Mouse (Mus musculus): ENCODE results near the gene Dnaaf5.

Dnaaf5 gene

GRCm38 (mm10) chr5:139223331-139223730 is 73.3 kb downstream of the Dnaaf5 start:
- in situ Hi-C loops (cut with MboI; ENCODE audit: low sequenced_read_pairs), result no loop called here

- in situ Hi-C loops (cut with MboI; ENCODE audit: low sequenced_read_pairs), result no loop called here
These were observed 77.2 kb downstream of the Dnaaf5 start for GRCm38 (mm10) chr5:139227236-139227635.

GRCm38 (mm10) chr5:139227645-139228044 is 77.6 kb downstream of the Dnaaf5 start:
- in situ Hi-C loops (cut with MboI; ENCODE audit: low sequenced_read_pairs), result no loop called here

- in situ Hi-C loops (cut with MboI; ENCODE audit: low sequenced_read_pairs), result no loop called here
These were observed 78.3 kb downstream of the Dnaaf5 start for GRCm38 (mm10) chr5:139228318-139228717.

- in situ Hi-C loops (cut with MboI; ENCODE audit: low sequenced_read_pairs), result no loop called here
These were observed 79.7 kb downstream of the Dnaaf5 start for GRCm38 (mm10) chr5:139229716-139230115.

GRCm38 (mm10) chr5:139232083-139232482 is 82.1 kb downstream of the Dnaaf5 start:
- in situ Hi-C loops (cut with MboI; ENCODE audit: low sequenced_read_pairs), result no loop called here

GRCm38 (mm10) chr5:139234423-139234822 is 84.4 kb downstream of the Dnaaf5 start:
- in situ Hi-C loops (cut with MboI; ENCODE audit: low sequenced_read_pairs), result no loop called here
